Mouse (Mus musculus): ENCODE measurements around the gene BC029722. TPM values are rescaled to one million over a fixed set of nuclear protein-coding genes. Genes with fewer than 3 reads are reported as not detected.

BC029722 gene
- total RNA-seq, 2 experiments from 2014 or later: 23.3 to 24.2 TPM

DNA sequence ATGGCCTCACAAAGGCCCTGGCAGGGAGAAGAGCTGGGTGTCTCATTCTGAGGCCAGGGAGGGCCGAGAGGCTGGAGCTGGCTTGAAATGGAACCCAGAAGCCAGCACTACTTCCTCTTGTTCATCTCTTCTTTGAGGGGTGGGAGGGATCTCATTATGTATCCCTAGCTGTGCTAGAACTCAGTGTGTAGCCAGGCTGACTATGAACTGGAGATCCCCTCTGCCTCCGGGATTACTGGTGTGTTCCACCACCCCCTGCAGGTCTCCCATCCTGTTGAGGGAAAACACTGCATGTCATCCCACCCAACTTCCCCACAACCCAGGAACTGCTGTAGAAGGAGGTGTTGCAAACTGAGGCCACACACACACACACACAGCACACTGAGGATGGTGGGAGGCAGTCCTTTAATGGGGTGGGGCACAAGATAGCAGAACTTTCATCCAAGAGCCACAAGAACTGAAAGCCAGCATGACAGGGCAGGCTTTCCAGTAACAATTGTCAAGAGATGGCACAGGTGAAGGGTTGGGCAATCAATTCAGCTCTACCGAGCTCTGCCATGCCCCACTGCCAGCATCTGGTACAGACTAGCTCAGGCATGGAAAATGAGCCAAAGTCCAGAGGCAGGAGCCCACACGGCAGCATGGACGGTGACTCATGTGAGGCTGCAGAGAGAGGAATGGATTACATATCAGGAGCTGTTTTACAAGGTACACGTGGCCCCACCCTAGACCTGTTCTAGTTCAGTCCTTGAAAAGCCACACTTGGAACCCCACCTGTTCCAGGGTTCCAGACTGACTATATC lies 424 bp upstream of the BC029722 start:
- peak; percentile 32 for DNase-seq
- intact Hi-C loops (cut with DNase I): no loop called here

DNA sequence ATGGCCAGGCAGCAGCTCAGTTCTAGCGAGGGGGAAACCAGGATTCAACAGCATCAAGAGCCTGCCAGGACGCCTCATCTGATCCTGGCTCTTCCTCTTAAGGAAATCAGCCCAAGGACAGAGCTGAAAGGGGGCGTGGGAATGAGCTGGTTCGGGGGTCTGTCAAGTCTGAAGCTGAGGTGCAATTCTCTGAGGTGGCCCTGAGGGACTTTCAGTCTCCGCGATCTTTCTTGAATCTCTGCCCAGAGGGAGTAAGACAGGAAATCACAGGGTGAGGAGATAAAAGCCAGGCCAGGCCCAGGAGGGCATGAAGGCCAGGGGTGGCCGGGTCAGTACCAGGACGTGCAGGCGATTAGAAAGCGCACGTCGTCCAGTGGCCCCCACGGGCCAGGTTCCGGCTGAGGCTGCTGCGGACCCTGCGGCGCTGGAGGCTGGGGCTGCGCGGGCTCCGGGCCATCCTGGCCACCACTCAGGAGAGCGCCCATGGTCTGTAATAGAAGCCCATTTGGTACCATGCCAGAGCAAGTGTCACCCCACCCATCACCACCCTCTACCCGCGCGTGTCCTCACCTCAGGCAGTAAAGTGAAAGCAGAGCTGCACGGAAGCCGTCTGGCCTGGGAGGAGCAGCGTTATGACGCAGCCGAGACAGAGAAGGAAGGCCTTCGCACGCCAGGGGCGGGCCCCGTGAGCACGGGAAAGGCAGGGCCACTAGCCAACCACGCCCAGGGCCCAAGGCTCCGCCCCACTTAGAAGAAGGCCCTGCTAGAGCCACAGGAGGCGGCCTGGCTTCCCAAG lies 432 bp downstream of the BC029722 start:
- intact Hi-C loops (cut with DNase I): no loop called here
- peak; percentile 93 for DNase-seq

DNA sequence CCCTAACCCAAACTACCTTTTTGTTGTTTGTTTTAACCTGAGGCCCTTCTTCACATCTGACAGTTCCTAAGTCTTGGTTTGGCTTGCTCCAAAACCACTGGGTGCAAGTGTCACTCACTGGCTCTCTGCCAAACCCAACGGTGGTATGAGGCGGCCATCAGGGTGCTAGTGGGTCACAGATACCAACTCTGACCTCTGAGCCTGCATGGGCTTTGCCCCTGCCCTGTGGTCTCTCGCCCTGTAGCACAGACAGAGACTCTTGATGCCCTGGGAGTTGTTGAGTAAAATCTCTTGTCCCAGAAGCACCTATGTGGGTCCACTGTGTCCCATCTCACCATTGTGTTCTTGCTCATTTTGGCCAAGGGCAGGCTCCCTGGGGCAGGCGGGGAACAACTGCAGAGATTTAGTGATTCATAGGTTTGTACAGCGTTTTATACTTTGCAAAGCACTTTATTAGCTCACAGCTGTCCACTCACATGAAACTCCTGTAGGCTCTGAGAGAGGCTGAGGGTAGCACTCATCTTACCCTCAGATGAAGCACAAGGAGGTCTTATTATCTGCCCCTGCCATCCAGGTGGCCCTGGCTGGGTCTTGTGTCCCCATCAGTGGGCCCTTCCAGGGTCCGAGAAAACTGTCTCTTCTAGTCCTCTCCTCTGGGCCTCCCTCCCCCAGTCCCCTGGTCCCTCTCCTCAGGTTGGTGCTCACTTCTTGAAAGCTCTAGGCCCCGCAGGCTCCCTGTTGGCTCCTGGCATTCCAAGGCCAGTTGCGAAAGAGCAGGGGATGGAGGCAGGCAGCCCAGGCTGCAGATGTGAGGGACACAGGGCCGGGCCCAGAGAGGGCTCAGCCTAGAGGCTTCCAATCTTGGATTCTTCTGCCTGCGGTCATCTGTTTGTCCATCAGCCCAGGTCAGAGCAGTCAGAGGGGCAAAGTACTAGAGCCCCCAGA lies 1.7 kb downstream of the BC029722 start:
- intact Hi-C loops (cut with DNase I): no loop called here
- DNase-seq: no peak

DNA sequence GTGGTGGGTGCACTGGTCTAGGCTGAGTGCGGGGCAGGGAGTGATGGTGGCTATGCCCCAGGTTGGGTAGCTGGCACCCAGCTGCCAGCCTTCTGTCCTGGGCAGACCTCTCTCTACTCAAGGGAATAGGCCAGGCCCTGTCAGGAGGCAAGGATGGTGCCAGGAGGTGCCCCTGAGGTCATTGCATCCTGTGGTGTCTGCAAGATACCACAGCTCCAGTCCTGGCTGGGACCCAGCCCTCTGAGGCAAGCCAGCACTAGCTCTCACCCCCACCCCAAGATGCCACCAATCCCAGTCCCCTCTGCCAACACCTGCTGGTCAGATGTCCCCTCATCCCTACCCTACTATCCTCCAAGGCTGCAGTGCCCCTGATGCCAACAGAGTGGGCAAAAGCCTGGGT lies 3.0 kb downstream of the BC029722 start:
- DNase-seq: peak; percentile 43
- intact Hi-C loops (cut with DNase I): no loop called here

DNA sequence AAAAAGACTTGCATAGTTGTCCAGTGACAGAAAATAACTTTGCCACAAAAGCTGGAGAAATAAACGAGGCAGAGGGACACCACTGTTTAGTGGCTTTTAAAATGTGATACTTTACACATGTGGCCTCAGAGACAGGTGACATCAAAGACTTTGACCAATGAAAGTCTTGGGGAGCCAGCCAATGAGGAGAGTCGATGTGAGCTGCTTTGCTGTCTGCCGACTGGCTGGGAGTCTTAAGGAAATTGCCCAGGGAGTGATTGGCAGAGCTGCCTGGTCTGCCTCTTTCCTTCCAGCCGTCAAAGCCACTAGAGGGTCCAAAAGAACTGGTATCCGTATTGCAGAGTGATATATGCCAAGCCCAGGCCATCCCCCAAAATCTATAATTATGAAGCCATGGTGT lies 4.4 kb downstream of the BC029722 start:
- intact Hi-C loops (cut with DNase I): no loop called here
- DNase-seq: no peak

DNA sequence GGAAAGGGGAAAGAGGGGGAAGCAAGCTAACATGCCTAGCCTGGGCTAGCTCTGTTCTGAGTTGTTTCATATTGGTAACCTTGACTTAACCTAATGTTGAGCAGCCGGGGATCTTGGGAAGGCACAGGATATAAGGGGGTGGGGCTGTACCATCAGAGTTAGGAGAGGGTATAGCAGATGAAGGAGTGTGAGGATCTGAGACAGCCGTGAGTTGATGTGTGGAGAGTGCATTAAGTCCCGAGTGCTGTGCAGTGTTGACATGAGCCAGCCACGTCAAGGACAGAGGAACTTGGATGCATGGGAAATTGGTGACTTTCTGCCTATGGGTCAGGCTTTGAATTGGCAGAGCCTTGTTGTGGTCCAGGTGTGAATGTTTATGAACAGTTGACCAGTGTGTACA lies 6.6 kb downstream of the BC029722 start:
- no peak for DNase-seq
- intact Hi-C loops (cut with DNase I): no loop called here

DNA sequence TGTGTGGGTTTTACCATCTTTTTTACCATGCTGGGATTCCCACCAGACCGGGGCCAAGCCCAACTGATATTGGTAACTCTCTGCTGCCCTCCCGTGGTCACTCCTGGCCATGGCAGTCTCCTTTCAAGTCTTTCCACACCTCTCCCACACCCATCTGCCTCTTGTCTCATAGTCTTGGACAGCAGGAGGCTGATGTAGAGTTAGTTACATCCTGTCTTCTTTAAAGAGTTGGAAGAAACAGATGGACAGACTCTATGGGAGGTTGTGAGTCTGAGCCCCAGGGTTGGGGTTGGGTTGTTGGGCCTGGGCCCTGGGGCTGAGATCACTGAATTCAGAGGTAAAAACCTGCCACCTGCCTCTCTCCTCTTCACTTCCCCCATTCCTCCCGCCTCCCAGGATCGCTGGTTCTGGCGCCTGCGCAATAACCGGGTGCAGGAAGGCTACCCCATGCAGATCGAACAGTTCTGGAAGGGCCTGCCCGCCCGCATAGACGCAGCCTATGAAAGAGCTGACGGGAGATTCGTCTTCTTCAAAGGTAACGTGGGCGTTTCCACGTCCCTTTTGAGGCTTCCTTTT lies 7.3 kb downstream of the BC029722 start:
- intact Hi-C loops (cut with DNase I): no loop called here
- peak; percentile 88 for DNase-seq

DNA sequence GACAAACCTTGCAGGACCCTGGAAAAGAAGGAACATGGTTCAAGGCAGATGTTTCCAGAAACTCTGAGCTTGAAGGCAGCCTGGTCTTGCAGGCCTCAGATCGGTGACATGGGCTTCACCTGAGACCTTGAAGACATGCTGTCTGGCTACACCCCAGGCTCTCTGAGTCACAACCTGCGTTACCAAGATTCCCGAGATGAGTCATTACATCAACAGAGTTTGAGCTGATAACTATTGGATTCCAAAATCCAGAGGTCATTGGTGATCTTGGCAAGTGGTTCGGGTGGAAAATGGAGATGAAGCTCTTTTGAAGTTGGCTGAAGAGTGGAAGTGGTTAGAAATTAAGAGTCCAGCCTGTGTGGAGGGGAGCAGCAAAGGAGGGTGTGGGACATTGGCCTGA lies 9.6 kb downstream of the BC029722 start:
- DNase-seq: no peak
- intact Hi-C loops (cut with DNase I): no loop called here

DNA sequence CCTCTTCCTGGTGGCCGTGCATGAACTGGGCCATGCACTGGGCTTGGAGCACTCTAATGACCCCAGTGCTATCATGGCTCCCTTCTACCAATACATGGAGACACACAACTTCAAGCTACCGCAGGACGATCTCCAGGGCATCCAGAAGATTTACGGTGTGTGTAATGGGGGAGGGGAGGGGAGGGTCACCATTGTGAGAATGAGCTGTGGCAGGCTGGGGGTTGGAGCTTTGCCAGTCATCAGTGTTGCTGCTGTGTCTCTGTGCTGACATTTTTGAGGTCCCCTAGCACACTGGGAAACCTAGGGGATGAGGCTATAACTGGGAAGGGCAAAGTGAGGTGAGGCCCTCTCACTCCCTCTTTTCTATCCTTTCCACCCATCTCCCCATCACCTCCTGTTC lies 11.8 kb downstream of the BC029722 start:
- no peak for DNase-seq
- intact Hi-C loops (cut with DNase I): no loop called here

DNA sequence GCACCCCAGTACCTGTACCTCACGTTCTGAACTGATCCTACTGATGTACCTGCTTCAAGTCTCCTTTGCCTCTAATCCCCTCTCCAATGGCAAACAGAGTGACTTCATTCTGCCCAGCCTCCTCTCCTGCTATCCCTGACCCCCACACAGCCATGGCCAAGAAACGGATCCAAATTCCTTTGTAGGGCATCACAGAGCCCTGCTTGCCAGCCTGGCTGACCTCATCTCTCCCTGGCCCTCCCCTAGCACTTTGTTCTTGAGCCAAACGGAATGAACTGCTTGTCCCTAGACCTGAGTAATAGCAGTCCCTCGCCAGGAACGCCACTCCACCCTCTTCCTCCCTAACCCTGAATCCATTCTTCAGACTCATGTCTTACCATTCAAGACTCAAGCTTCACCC lies 12.7 kb downstream of the BC029722 start:
- intact Hi-C loops (cut with DNase I): no loop called here
- no peak for DNase-seq

DNA sequence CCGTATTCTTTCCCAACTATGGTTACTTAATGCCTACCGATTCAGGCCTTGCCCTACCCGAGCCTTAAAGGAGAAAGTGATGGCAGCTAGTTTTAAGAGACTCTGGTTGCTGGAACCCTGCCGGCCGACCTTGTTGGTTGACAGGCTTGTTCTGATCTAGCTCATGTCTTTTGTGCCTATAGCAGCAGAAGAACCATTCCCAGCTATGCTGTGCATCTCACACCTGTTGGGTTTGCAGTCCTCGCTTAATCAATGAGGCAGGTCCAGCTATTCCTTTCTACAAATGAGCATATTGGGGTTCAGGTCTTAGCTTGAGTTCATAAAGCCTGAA lies 13.3 kb downstream of the BC029722 start:
- DNase-seq: no peak
- intact Hi-C loops (cut with DNase I): no loop called here

DNA sequence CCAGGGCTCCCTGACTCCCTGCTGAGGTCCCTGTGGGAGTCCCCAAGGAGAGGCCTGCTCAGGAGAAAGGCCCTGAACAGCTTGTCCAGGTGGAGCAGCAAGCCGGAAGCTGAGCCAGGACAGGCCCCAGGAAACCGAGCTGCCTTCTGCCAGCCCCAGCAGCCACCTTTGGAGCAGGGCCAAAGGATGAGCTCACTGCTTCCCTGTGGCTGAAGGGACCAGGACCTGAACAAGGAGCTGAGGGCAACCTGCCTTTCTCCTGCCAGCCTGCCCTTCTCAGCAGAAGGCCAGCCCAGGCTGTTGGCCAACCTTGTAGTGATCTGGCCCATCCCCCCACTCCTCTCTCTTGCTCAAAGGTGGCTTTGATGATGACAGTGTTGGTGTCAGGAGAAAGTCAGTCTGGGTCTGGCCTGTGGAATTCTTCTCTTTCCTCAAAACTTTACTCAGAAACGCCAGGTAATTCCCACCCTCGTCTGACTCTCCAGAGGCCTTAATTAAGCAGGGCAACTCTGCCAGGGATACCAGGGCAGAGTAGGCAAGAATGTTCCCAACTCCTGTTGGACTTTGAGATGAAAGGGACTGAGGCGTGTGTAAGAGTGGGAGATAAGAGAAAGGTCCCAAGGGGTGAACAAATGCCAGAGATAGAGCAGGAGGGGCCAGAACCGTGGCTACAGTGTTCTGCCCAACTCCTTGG lies 13.8 kb downstream of the BC029722 start:
- peak; percentile 94 for DNase-seq
- intact Hi-C loops (cut with DNase I): no loop called here

DNA sequence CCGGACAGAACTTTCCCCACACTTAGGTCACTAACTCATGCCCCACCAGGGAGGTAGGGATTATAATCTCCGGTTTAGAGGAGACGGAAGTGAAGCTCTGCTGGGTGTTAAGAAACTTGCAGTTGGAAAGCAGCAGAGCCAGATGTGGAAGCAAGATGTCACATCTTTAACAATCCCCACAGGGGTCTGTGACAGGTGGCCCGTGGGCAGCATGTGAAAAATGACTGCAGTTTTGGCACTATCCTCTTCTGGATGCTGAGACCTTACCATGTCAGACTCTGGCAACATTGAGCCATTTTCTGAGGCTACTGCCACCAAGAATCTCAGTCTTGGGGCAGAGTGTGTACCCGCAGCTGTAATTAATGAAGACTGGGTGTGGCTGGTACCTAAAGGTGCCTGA lies 15.2 kb downstream of the BC029722 start:
- intact Hi-C loops (cut with DNase I): no loop called here
- no peak for DNase-seq

DNA sequence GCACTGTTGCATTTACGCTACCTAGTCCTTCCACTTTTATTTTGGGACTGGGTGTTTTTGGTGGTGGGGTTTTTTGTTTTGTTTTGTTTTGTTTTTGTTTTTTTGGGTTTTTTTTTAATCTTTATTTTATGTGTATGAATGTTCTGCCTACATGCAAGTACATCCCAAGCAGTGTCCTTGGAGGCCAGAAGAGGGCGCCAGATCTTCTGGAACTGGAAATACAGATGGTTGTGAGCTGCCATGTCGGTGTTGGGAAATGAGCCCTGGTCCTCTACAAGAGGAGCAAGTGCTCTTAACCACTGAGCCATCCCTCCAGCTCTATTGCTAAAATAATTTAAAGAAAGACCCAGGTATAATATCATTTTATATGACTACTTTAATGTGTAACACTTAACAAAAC lies 16.5 kb downstream of the BC029722 start:
- DNase-seq: no peak
- intact Hi-C loops (cut with DNase I): no loop called here

DNA sequence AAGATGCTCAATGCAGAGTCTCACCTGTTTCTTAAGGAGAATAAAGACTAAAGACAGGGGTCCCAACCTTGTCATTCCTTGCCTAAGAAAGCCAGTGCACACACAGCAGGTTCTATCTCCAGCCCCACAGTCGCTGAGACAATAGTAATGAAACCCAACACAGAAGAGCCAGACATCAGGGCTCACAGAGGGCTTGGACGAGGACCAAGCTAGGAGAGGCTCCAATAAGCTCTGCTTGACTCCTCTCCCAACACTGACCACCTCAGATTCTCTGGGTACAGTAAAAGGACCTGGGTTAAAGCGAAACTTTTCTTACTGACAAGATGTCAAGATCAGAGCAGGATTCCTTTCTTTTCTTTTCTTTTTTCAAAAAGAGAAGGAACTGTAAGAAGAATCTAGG lies 20.6 kb downstream of the BC029722 start:
- intact Hi-C loops (cut with DNase I): no loop called here
- DNase-seq: no peak

DNA sequence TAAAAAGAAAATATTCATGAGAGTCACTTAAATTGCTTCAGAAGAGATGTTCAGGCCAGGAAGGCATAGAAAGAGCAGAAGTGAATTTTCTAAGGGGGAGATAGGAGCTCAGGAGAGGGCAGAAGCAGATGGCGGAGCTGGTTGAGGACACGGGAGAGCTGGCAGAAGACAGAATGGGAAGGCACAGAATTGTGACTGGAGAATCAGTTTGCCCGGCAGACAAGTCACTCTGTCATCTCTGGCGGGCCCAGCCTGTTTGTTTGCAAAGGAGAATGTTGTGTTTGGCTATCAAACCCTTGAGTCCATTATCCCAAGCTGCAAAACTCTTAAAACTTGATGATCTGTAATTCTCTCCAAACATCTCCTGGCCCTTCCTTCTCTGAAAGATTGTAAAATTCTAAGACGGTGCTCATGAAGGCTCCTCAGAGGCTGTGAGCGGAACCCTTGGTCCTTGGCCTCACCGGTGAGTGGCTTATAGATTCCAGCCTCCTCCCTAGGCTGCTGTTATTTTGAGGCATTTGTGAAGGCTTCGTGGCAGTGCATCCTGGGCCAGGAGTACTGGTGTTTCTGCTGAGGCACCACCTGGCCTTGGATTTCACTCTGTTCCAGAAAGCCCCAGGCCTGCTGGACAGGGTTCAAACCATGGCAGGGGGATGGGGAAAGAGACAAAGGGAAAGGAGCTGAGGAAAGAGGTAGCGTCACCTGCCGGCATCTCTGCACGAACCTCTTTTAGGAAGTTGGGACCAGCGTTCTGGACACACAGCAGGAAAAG lies 24.4 kb downstream of the BC029722 start:
- intact Hi-C loops (cut with DNase I): no loop called here
- peak; percentile 94 for DNase-seq

DNA sequence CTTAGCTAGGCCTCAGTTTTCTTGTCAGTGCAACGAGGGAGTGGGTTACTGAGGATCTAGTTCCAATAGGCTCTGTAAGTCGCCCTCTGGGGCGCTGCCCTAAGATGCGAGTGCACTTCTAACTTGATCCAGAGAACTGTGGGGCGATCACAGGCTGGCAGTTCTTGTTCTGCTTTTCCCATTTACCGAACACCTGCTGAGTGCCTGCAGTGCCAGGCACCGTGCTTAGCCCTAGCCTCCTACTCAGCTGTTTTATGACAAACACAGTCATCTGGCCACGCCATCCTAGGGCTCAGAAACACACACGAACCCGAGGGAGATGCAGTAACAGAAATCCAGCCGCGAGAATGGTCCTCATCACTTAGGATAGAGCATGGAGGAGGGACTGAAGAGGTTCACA lies 26.3 kb downstream of the BC029722 start:
- DNase-seq: no peak
- intact Hi-C loops (cut with DNase I): no loop called here

DNA sequence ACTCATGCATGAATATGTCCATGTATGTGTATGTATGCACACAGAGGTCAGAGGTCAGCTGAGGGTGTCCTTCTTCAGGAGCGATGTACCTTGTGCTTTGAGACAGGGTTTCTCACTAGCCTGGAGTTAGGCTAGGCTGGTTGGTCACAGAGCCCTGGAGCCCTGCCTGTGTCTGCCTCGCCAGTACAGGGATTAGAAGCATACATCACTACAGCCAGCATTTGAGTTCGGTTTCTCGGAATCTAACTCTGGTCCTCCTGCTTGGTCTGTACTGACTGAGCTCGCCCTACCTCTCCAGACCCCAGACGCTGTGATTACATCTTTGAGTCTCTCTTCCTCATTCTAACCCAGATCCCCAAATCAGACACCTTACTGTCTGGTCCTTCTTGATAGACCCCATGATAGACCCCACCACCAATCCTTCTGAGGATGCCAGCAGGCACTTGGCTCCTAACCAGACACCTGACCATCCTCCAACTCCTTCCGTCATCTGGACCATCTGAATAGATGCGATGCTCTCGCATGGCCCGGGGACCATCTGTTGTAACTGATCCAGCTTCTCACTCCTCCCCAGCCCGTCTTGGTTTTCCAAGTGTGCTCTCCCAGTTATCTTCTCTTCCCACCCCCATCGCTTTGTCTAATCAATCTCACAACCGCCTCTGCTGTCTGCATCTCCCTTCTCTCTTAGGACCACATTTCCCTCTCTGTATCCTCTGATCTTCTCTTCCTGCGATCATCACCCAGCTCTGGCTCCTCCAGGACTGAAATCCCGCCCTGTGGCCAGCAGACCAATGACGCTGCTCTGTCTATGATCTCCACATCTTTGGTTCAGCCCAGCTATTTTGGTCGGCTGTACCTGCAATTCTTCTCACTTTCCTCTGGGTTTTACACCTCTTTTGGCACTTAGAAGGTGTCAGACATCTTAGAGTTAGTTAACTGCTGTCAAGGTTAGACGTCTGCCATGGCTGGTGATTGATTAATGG lies 31.0 kb downstream of the BC029722 start:
- intact Hi-C loops (cut with DNase I): no loop called here
- DNase-seq: peak; percentile 76
